Mouse (Mus musculus) olfactory bulb, adult 2 months (tissue): ENCODE data around the gene Focad. TPM values are rescaled to one million over a fixed set of nuclear protein-coding genes. Genes with fewer than 3 reads are reported as not detected.

ENCODE experiments used
- H3K27ac ChIP-seq: fragments of 200-500 bp; 2 replicates; pipeline ENCODE4 v1.5.1; 2012; ENCODE audit warnings: low read depth, low read length; ENCODE audit not compliant: insufficient read depth
- H3K4me1 ChIP-seq: fragments of 200-500 bp; 2 replicates; pipeline ENCODE4 v1.6.1; 2012; ENCODE audit warnings: low read length; ENCODE audit not compliant: control insufficient read depth, insufficient read depth
- H3K4me3 ChIP-seq: fragments of 200-500 bp; 2 replicates; pipeline ENCODE4 v1.5.1; 2012; ENCODE audit warnings: mild to moderate bottlenecking, low read depth, low read length, moderate library complexity; ENCODE audit not compliant: insufficient read depth
- CTCF ChIP-seq: fragments of 200-500 bp; IDR thresholded peaks from 2 replicates; pipeline ENCODE4 v1.5.1; 2012; ENCODE audit warnings: low read depth, mild to moderate bottlenecking, low read length, moderate library complexity; ENCODE audit not compliant: insufficient read depth
- POLR2A ChIP-seq: fragments of 200-500 bp; IDR thresholded peaks from 2 replicates; pipeline ENCODE4 v1.6.1; 2012; ENCODE audit warnings: mild to moderate bottlenecking, low read depth, low read length, moderate library complexity; ENCODE audit not compliant: insufficient read depth
- WGBS: fragments of 180-500 bp; shearing (Covaris S2); methylation state at CpG from one replicate; pipeline ENCODE4 v1.1.7; 2018; 5-methylcytosine and 5-hydroxymethylcytosine counted together
- polyA plus RNA-seq: library from polyadenylated mRNA; stranded (reverse); fragments of >200 nt; gene quantifications from 2 replicates; pipeline ENCODE4 v1.2.4, GENCODE M21; 2012; ENCODE audit warnings: low replicate concordance; ENCODE audit not compliant: missing spikeins, insufficient read depth, insufficient read length

Focad gene
- polyA plus RNA-seq, 1 experiment = not detected

DNA sequence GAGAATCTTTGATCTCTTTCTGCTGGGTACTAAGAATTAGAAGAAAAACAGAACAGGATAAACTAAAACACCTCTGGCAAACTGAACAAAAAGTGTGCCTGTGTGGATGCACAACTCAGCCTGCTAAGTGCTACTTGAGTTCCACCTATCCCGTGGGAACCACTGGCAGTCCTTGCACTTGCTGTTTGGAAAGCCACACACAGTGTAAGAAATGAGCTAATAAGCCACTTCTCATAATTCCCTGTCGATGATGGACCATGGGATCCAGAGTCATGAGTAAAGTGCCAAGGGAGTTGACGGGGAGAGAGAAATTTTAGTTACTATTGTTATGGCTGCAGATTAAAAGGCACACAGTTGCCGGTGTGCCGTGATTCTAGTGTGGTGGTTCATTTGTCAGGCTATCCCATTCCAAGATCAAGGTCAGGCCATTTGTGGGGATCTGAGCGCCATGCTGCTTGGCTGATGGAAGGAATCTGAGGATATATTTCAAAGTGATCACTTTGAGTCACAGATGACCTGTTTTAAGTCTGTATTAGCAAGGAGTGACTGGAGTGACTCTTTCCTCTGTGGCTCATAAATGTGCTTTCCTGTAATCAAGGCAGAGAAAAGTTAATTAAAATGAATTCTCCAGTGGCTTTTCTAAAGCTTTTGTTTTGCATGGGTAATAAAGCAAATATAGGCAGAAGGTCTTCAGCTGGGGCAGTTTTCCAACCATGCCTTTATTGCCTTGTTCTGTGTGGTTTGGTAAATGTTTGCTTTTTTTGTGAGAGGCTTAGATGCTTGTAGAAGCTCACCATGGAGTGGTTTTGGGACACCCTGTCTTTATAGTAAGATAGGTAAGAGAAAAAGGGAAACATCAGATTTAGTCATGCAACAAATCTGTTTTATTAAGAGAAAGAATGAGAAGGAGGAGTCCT, 80.9 kb downstream of the Focad start:
- no peaks in the 10 kb centered on the region for H3K4me1 ChIP-seq
- H3K4me3 ChIP-seq = no peak overlapping the region
- no peak overlapping the region for H3K27ac ChIP-seq
- 94% methylated on average over 6 of the region's 6 CpGs for WGBS
- no peak for TF ChIP-seq POLR2A
- TF ChIP-seq CTCF = no peak

DNA sequence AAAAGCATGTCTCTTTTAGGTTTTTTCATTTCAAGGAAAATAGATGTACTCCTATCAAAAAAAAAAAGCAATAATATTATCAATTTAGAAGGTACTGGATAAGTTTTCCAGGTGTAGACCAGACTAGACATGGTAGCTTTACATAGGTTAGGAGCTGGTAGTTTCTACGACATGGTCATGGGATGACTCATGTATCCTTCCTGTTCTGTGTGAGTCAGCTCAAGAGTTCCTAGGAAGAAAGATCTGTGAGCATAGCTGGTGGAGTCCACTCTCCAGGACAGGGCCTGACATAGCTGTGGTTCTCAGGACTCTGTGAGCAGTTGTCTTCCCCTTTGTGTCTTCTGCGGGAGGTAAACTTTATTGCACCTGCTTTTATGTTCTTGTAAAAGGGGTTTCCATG, 84.9 kb downstream of the Focad start:
- TF ChIP-seq CTCF = no peak
- no peak for TF ChIP-seq POLR2A
- WGBS = 74% methylated on average over 2 of the region's 2 CpGs
- H3K4me1 ChIP-seq = no peaks in the 10 kb centered on the region
- H3K4me3 ChIP-seq = no peak overlapping the region
- H3K27ac ChIP-seq = no peak overlapping the region

- TF ChIP-seq POLR2A (no peak), CTCF (no peak)
- Histone ChIP-seq H3K4me1 (no peaks in the 10 kb centered on the region), H3K4me3 (no peak overlapping the region), H3K27ac (no peak overlapping the region)
- WGBS = 52% methylated on average over 6 of the region's 6 CpGs
Measured at GRCm38 (mm10) chr4:88184293-88184692, 89.9 kb downstream of the Focad start.

DNA sequence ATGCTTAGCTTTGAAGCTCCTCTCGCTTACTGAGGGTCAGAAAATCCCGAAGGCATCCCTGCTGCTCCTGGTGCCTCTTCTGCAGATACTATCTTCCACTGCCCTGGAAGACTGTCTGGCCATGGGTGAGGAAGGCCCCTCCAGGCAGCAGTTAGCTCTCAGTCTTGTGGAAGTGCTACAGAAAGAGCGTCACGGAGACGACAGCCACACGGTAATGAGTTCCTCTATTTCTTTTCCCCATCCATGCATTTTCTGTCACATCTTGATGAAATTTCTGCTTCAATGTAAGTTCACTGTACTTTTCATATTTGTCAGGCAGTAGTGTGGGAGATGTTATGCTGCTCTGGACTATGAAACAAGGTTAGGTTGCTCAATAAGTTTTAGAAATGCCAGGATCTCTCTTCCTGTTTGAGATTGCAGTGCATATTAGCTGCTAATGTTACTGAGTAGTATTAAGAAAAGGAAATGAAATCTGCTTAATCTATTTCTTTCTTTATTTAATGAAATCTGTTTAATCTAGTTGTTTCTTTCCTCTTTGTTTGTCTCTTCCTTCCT, 91.5 kb downstream of the Focad start:
- no peak for TF ChIP-seq POLR2A
- no peak for TF ChIP-seq CTCF
- 83% methylated on average over 6 of the region's 6 CpGs for WGBS

GRCm38 (mm10) chr4:88187649-88188048, 93.2 kb downstream of the Focad start:
- Histone ChIP-seq H3K4me1 (no peaks in the 10 kb centered on the region), H3K4me3 (no peak overlapping the region), H3K27ac (no peak overlapping the region)
- WGBS = 79% methylated on average over 3 of the region's 3 CpGs
- no peak for TF ChIP-seq CTCF
- no peak for TF ChIP-seq POLR2A

More for the DNA sequence above, 91.5 kb downstream of the Focad start:
- H3K4me1 ChIP-seq = no peaks in the 10 kb centered on the region
- H3K27ac ChIP-seq = no peak overlapping the region
- H3K4me3 ChIP-seq = no peak overlapping the region

GRCm38 (mm10) chr4:88189495-88189894, 95.1 kb downstream of the Focad start:
- Histone ChIP-seq H3K4me1 (no peaks in the 10 kb centered on the region), H3K27ac (no peak overlapping the region), H3K4me3 (no peak overlapping the region)
- no peak for TF ChIP-seq CTCF
- WGBS = 38% methylated on average over 1 of the region's 1 CpGs

DNA sequence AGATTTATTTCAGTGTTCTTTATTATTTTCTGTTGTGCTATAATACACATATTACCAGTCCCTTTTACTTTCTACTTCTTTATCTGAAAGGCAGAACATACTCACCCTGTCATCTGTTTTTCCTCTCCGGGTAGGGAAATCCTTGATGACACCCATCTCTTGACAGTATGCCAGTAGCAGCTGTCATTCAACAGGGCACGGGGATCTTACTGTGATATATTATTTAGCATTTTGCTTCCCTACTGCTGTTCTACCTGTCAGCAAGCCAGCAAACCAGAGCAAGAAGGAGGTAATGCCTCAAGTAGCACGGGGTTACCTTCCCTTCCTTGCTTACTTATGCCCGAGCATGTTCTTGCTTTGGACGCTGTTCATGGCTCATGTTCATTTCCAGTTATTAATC, 99.8 kb downstream of the Focad start:
- Histone ChIP-seq H3K27ac (no peak overlapping the region), H3K4me1 (peaks cover 2% of the 10 kb centered on the region; the same call in 1 of the 2 replicates), H3K4me3 (no peak overlapping the region)
- WGBS = 79% methylated on average over 5 of the region's 5 CpGs
- TF ChIP-seq POLR2A (no peak), CTCF (no peak)

- TF ChIP-seq POLR2A (no peak), CTCF (no peak)
- H3K4me1 ChIP-seq = peaks cover 2% of the 10 kb centered on the region; the same call in 1 of the 2 replicates
- no peak overlapping the region for H3K27ac ChIP-seq
- H3K4me3 ChIP-seq = no peak overlapping the region
- 52% methylated on average over 4 of the region's 4 CpGs for WGBS
Measured at GRCm38 (mm10) chr4:88195898-88196495, 101.6 kb downstream of the Focad start.

DNA sequence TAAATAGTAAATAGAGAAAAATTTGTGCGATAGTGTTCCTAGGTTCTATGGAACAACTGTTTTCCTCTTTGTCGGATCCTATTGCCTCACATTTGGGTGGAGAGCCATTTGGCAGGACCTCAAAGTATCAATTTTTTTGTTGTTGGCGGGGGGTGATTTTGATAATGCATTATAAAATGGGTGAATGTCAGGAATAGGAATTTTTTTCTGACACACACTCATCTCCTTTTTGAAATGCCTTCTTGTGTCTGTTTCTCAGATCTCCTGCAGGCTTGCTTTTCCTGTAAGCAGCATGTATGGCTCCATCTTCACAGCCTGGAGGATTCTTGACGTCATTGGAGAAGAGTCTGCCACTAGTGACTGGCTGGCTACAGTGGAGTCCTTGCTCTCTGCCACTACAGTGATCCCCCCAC, 102.1 kb downstream of the Focad start:
- no peak overlapping the region for H3K27ac ChIP-seq
- peaks cover 2% of the 10 kb centered on the region; the same call in 1 of the 2 replicates for H3K4me1 ChIP-seq
- TF ChIP-seq CTCF (no peak), POLR2A (no peak)
- WGBS = 65% methylated on average over 4 of the region's 4 CpGs
- H3K4me3 ChIP-seq = no peak overlapping the region
